Mouse (Mus musculus): Measurements from ENCODE around the gene Inpp5e. TPM values are rescaled to one million over a fixed set of nuclear protein-coding genes. Genes with fewer than 3 reads are reported as not detected.

Inpp5e gene
- total RNA-seq, 1 experiment from 2014 or later, result 15.6 TPM

Other genes starting within 250 kb of the Inpp5e start
- not detected in 2 replicates for gene Lhx3, start 200.9 kb downstream of the Inpp5e start, total RNA-seq (2017)
- gene Qsox2, start 171.7 kb downstream of the Inpp5e start, total RNA-seq (2017), result 5.4 and 6.9 TPM in 2 replicates
- gene Ccdc187, start 114.6 kb downstream of the Inpp5e start, total RNA-seq (2017), result not detected in 2 replicates
- gene Gpsm1, start 93.7 kb downstream of the Inpp5e start, total RNA-seq (2017), result 14.4 and 23.8 TPM in 2 replicates
- 7.1 and 9.1 TPM in 2 replicates for gene Dnlz, start 57.1 kb downstream of the Inpp5e start, total RNA-seq (2017)
- gene Card9, start 48.3 kb downstream of the Inpp5e start, total RNA-seq (2017), result 41.9 and 46.4 TPM in 2 replicates
- gene Snapc4, start 28.6 kb downstream of the Inpp5e start, total RNA-seq (2017), result 45.1 TPM in 2 replicates
- gene Entr1, start 19.9 kb downstream of the Inpp5e start, total RNA-seq (2017), result 32.6 and 33.2 TPM in 2 replicates
- 66.4 and 72.9 TPM in 2 replicates for gene Pmpca, start 19.9 kb downstream of the Inpp5e start, total RNA-seq (2017)
- gene Sec16a, start 36.0 kb upstream of the Inpp5e start, total RNA-seq (2017), result 20.1 and 44.2 TPM in 2 replicates
- 6.5 and 13.7 TPM in 2 replicates for gene Notch1, start 107.5 kb upstream of the Inpp5e start, total RNA-seq (2017)
- gene Egfl7, start 170.8 kb upstream of the Inpp5e start, total RNA-seq (2017), result 54.9 and 57.0 TPM in 2 replicates
- gene Gm20532, start 177.4 kb upstream of the Inpp5e start, total RNA-seq (2017), result not detected in 2 replicates
- 32.2 and 38.7 TPM in 2 replicates for gene Agpat2, start 195.2 kb upstream of the Inpp5e start, total RNA-seq (2017)
- 17.5 and 19.9 TPM in 2 replicates for gene Fam69b, start 219.3 kb upstream of the Inpp5e start, total RNA-seq (2017)

Measured in common myeloid progenitor, adult 5-6 weeks (primary cell).